8 mouse cellular contexts compared by ENCODE assay signal in the genomic region with DNA sequence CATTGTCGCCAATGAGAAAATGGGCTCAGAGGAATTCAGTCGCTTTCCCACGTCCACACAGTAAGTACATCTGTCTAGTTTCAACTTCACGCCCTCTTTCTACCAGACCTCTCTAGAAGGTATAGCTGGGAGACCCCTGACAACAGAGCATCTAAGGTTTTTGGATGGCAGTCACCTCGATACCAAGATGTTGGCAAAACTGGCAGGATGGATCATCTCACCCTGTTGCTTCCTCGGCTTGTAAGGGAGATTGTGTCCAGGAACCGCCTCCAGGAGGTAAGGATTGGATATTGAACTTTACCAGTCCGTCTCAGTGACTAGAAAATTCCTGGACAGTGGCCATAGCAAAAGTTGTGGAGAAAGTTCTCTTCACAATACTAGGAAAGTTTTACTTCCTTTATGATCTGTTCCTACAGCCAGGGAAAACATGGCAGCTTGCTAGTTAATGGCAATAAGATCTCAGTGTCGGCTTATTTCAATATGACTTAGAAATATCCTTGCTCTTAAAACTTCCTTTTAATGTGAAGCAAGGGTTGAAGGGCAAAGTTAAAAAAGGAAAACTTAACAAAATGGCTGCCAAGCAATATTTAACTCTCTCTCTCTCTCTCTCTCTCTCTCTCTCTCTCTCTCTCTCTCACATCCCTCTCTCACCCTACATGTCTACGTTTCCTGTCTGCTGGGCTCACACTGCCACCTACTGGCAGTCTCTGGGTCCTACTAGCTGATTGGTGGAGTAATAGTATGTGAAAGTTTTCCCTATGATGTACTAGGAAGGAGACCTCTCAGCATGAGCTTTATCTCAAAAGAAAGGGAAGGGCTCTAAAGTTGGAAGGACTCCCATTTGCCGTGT. TPM values are rescaled to one million over a fixed set of nuclear protein-coding genes. Genes with fewer than 3 reads are reported as not detected.
A peak's percentile ranks its signal among the peaks of the same experiment; 100 is the strongest.
DNase-seq lines count a peak whose midpoint lies in the region; ATAC-seq and TF ChIP-seq lines count a peak whose summit lies in the region.

No protein-coding gene starts in this region.

- H3K9me3 ChIP-seq in heart, embryonic 12.5 days (replicated peaks) = no peaks in the 10 kb centered on the region
- no peaks in the 10 kb centered on the region for H3K9me3 ChIP-seq in kidney, embryonic 16.5 days (ENCODE audit: low read length)

- peaks cover 11% of the 10 kb centered on the region for H3K4me1 ChIP-seq in heart, embryonic 12.5 days (replicated peaks)
- peaks cover 27% of the 10 kb centered on the region for H3K4me1 ChIP-seq in kidney, embryonic 16.5 days (ENCODE audit: insufficient read depth, low read length)

- peaks cover 30% of the 10 kb centered on the region for H3K79me3 ChIP-seq in C2C12 (ENCODE audit: low read depth)

- no peak overlapping the region for H3K27ac ChIP-seq in heart, embryonic 12.5 days (ENCODE audit: poor library complexity, severe bottlenecking)
- H3K27ac ChIP-seq in kidney, embryonic 16.5 days (ENCODE audit: low read length) = 0 out of 2 replicates have a peak overlapping the region, but pooled peaks have one; percentile 16

- peak; percentile 66 for TF ChIP-seq CTCF in C2C12 (IDR thresholded peaks at IDR 0.05; ENCODE audit: control insufficient read depth, insufficient read depth, insufficient read length)

- H3K36me3 ChIP-seq in C2C12 (ENCODE audit: control insufficient read depth, insufficient read depth) = peaks cover 8% of the 10 kb centered on the region
- 0 out of 2 replicates have a peak, but pooled peaks cover 2% of the 10 kb centered on the region for H3K36me3 ChIP-seq in heart, embryonic 12.5 days
- H3K36me3 ChIP-seq in kidney, embryonic 16.5 days (ENCODE audit: insufficient read depth, low read length) = no peaks in the 10 kb centered on the region

- H3K4me3 ChIP-seq in C2C12 (ENCODE audit: insufficient read depth, poor library complexity, severe bottlenecking) = no peak overlapping the region
- no peak overlapping the region for H3K4me3 ChIP-seq in heart, embryonic 12.5 days
- no peak overlapping the region for H3K4me3 ChIP-seq in kidney, embryonic 16.5 days (ENCODE audit: low read length)

- H3K27me3 ChIP-seq in C2C12 (ENCODE audit: control insufficient read depth, insufficient read depth, insufficient read length) = no peaks in the 10 kb centered on the region
- no peaks in the 10 kb centered on the region for H3K27me3 ChIP-seq in heart, embryonic 12.5 days (replicated peaks)
- H3K27me3 ChIP-seq in kidney, embryonic 16.5 days (ENCODE audit: insufficient read depth, low read length) = no peaks in the 10 kb centered on the region

- H3K9ac ChIP-seq in heart, embryonic 12.5 days = no peak overlapping the region
- no peak overlapping the region for H3K9ac ChIP-seq in kidney, embryonic 16.5 days (replicated peaks; ENCODE audit: low read length)

- H3ac ChIP-seq in C2C12 (ENCODE audit: control insufficient read depth, insufficient read length, low read depth) = no peak overlapping the region

- no peak overlapping the region for H3K4me2 ChIP-seq in heart, embryonic 12.5 days
- H3K4me2 ChIP-seq in kidney, embryonic 16.5 days (replicated peaks; ENCODE audit: low read depth, low read length) = peak overlapping the region; percentile 9; the same call in 1 of the 2 replicates

- peaks cover 34% of the 10 kb centered on the region for H3K79me2 ChIP-seq in C2C12 (ENCODE audit: control insufficient read depth, insufficient read depth)

- WGBS in heart, embryonic 12.5 days = 62% methylated on average over 11 of the region's 11 CpGs
- WGBS in kidney, embryonic 16.5 days = 61% methylated on average over 11 of the region's 11 CpGs

- peak; percentile 95 for DNase-seq in brain, adult 2 months (ENCODE audit: low read depth, low spot score)
- DNase-seq in fat pad, adult 2 months (ENCODE audit: extremely low read depth, low read depth, low spot score) = peak; percentile 25
- DNase-seq in liver = peak; percentile 91
- DNase-seq in spleen, postnatal 4 days (ENCODE audit: low spot score in 2 of 2) = peak; percentile 87 to 94

- peak; percentile 47; the same call in 1 of the 2 replicates for ATAC-seq in heart, embryonic 12.5 days (ENCODE audit: insufficient number of reproducible peaks, low FRiP score)
- ATAC-seq in kidney, embryonic 16.5 days (ENCODE audit: low FRiP score, low TSS enrichment) = peak; percentile 58; the same call in 1 of the 2 replicates
- peak; percentile 79 for ATAC-seq in monocyte, adult 5-6 weeks (replicated peaks; ENCODE audit: insufficient number of reproducible peaks, low FRiP score, low TSS enrichment, poor library complexity, severe bottlenecking)

TF ChIP-seq in C2C12, 6 proteins besides CTCF, POLR2A, EP300 and RAD21:
- TF ChIP-seq FOSL1 (IDR thresholded peaks at IDR 0.05; ENCODE audit: insufficient read depth, low read length, poor library complexity, severe bottlenecking) (no peak), MYOD1 (IDR thresholded peaks at IDR 0.05; ENCODE audit: control insufficient read depth, insufficient read length, low read depth) (no peak), CEBPB (IDR thresholded peaks at IDR 0.05; ENCODE audit: low read depth) (no peak), USF1 (IDR thresholded peaks at IDR 0.05; ENCODE audit: low read depth) (no peak), MYOG (IDR thresholded peaks at IDR 0.05; ENCODE audit: control insufficient read depth, extremely low read depth, insufficient read length) (no peak), MAX (IDR thresholded peaks at IDR 0.05) (no peak)

RNA-seq across cellular contexts. Expression of gene Gnai3, which starts 1.7 kb away (rescaled TPM):
- 28.8 TPM for polyA plus RNA-seq in C2C12 (2012; fragmentation: generic; extraction: Trizol)
- polyA plus RNA-seq in heart, embryonic 12.5 days (2016; fragmentation: Nextera tagmentation; extraction: Ambion mirVana) = 94.9 and 97.0 TPM in 2 replicates
- polyA plus RNA-seq in kidney, embryonic 16.5 days (2015; fragmentation: Nextera tagmentation; extraction: Ambion mirVana) = 188 and 196 TPM in 2 replicates
- total RNA-seq in monocyte, adult 5-6 weeks (2017) = 156 to 172 TPM (median 164 TPM) in 3 replicates

RNA-seq across cellular contexts. Expression of gene Gpr61, which starts 7.1 kb away (rescaled TPM):
- 0.01 TPM for polyA plus RNA-seq in C2C12 (2012; fragmentation: generic; extraction: Trizol)
- polyA plus RNA-seq in heart, embryonic 12.5 days (2016; fragmentation: Nextera tagmentation; extraction: Ambion mirVana) = 0.19 and 0.27 TPM in 2 replicates
- polyA plus RNA-seq in kidney, embryonic 16.5 days (2015; fragmentation: Nextera tagmentation; extraction: Ambion mirVana) = 0.06 and 0.08 TPM in 2 replicates
- total RNA-seq in monocyte, adult 5-6 weeks (2017) = not detected in 3 replicates

RNA-seq across cellular contexts. Expression of gene Amigo1, which starts 38.5 kb away (rescaled TPM):
- polyA plus RNA-seq in C2C12 (2012; fragmentation: generic; extraction: Trizol) = 1.9 TPM
- polyA plus RNA-seq in heart, embryonic 12.5 days (2016; fragmentation: Nextera tagmentation; extraction: Ambion mirVana) = 4.5 and 5.0 TPM in 2 replicates
- polyA plus RNA-seq in kidney, embryonic 16.5 days (2015; fragmentation: Nextera tagmentation; extraction: Ambion mirVana) = 5.4 and 5.8 TPM in 2 replicates
- total RNA-seq in monocyte, adult 5-6 weeks (2017) = 3.7 to 6.2 TPM (median 4.2 TPM) in 3 replicates

RNA-seq across cellular contexts. Expression of gene Cyb561d1, which starts 53.4 kb away (rescaled TPM):
- polyA plus RNA-seq in C2C12 (2012; fragmentation: generic; extraction: Trizol) = 1.7 TPM
- polyA plus RNA-seq in heart, embryonic 12.5 days (2016; fragmentation: Nextera tagmentation; extraction: Ambion mirVana) = 3.4 and 3.7 TPM in 2 replicates
- polyA plus RNA-seq in kidney, embryonic 16.5 days (2015; fragmentation: Nextera tagmentation; extraction: Ambion mirVana) = 3.4 and 3.9 TPM in 2 replicates
- total RNA-seq in monocyte, adult 5-6 weeks (2017) = 13.0 to 22.3 TPM (median 15.0 TPM) in 3 replicates

RNA-seq across cellular contexts. Expression of gene Gnat2, which starts 55.0 kb away (rescaled TPM):
- polyA plus RNA-seq in C2C12 (2012; fragmentation: generic; extraction: Trizol) = 1.1 TPM
- polyA plus RNA-seq in heart, embryonic 12.5 days (2016; fragmentation: Nextera tagmentation; extraction: Ambion mirVana) = 0.54 and 0.98 TPM in 2 replicates
- polyA plus RNA-seq in kidney, embryonic 16.5 days (2015; fragmentation: Nextera tagmentation; extraction: Ambion mirVana) = 0.84 and 1.9 TPM in 2 replicates
- not detected in 3 replicates for total RNA-seq in monocyte, adult 5-6 weeks (2017)

Comparison
In these comparisons a context has a peak if more than half of its experiments do, and no peak if none do; other contexts are left out.
1. DNase-seq: peak in every context shown above with its lines; median percentile 95 in brain, adult 2 months; 91 in liver; 90 in spleen, postnatal 4 days; 25 in fat pad, adult 2 months.